Mouse (Mus musculus): ENCODE results near the gene Akap8.

Akap8 gene

GRCm38 (mm10) chr17:32257452-32257851 is 63.6 kb downstream of the Akap8 start:
- TF ChIP-seq CTCF (conservative IDR thresholded peaks at IDR 0.05; ENCODE audit: low read length): no peak
- TF ChIP-seq NANOG (IDR thresholded peaks at IDR 0.05; ENCODE audit: borderline replicate concordance, low read length): no peak
- no peak for TF ChIP-seq POU5F1 (IDR thresholded peaks at IDR 0.05; ENCODE audit: borderline replicate concordance, low read length)
- peaks cover 81% of the 10 kb centered on the region for H3K4me1 ChIP-seq (replicated peaks; ENCODE audit: low read depth, low read length)
- no peaks in the 10 kb centered on the region for H3K27me3 ChIP-seq (ENCODE audit: insufficient read depth, low read length)
- H3K4me3 ChIP-seq (replicated peaks; ENCODE audit: low read length): no peak overlapping the region
- no peaks in the 10 kb centered on the region for H3K9me3 ChIP-seq (ENCODE audit: low read length)
- peaks cover 52% of the 10 kb centered on the region for H3K36me3 ChIP-seq (ENCODE audit: insufficient read depth, low read length)

GRCm38 (mm10) chr17:32256896-32257295 is 64.1 kb downstream of the Akap8 start:
- Histone ChIP-seq H3K27me3 (ENCODE audit: insufficient read depth, low read length) (no peaks in the 10 kb centered on the region), H3K9me3 (ENCODE audit: low read length) (no peaks in the 10 kb centered on the region), H3K4me1 (replicated peaks; ENCODE audit: low read depth, low read length) (peaks cover 82% of the 10 kb centered on the region), H3K36me3 (ENCODE audit: insufficient read depth, low read length) (peaks cover 54% of the 10 kb centered on the region), H3K4me3 (replicated peaks; ENCODE audit: low read length) (no peak overlapping the region)
- TF ChIP-seq POU5F1 (IDR thresholded peaks at IDR 0.05; ENCODE audit: borderline replicate concordance, low read length) (no peak), CTCF (conservative IDR thresholded peaks at IDR 0.05; ENCODE audit: low read length) (no peak)

Data from E14TG2a.4 (cell line).